Comparison of ENCODE assay signal across 32 mouse cellular contexts in the genomic region with DNA sequence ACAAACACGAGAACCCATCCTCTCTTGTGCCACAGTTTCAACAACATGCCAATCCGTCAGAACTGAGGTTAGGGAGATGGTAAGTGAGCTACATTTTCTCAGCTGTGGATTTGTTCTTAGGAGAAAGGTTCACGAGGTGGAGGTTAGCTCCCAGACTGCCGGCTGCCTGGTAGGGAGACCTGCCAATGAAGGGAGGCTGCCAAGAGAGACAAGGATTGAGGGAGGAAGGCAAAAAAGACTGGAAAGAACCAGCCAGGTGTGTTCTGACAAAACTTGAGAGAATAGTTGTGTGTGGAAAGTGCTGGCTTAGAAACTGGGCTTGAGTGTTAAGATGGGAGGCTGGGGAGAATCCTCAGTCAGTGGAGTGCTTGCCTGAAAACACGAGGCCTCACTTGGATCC. TPM values are rescaled to one million over a fixed set of nuclear protein-coding genes. Genes with fewer than 3 reads are reported as not detected.
DNase-seq lines count a peak whose midpoint lies in the region; ATAC-seq and TF ChIP-seq lines count a peak whose summit lies in the region.
"Had no signal": no experiment of that assay in that cellular context is flagged by ENCODE, and none has a peak within 500 bp of the region (broad histone marks: within the 10 kb centered on the region; RNA-seq: fewer than 3 reads in every experiment).

No protein-coding gene starts in this region.

- intact Hi-C loops in heart, postnatal 14 days (cut with DNase I), result no loop called here

- no peaks in the 10 kb centered on the region for H3K36me3 ChIP-seq in heart, embryonic 10.5 days
- no peaks in the 10 kb centered on the region for H3K36me3 ChIP-seq in intestine, embryonic 14.5 days (ENCODE audit: control insufficient read depth, insufficient read depth, low read length)
- H3K36me3 ChIP-seq in intestine, embryonic 15.5 days, result no peaks in the 10 kb centered on the region
- H3K36me3 ChIP-seq: hindbrain, embryonic 12.5 days; limb, embryonic 10.5 days; limb, embryonic 15.5 days; liver, embryonic 13.5 days; midbrain, embryonic 12.5 days; neural tube, embryonic 12.5 days had no signal

- H3K9ac ChIP-seq in intestine, embryonic 14.5 days (ENCODE audit: low read length), result no peak overlapping the region
- H3K9ac ChIP-seq in intestine, embryonic 15.5 days, result no peak overlapping the region
- H3K9ac ChIP-seq: forebrain, embryonic 13.5 days; hindbrain, embryonic 12.5 days; limb, embryonic 15.5 days; liver, embryonic 13.5 days; midbrain, embryonic 12.5 days; neural tube, embryonic 12.5 days had no signal

- DNase-seq in cerebellum, adult 11 months, result peak; percentile 37
- DNase-seq in heart, embryonic 10.5 days (ENCODE audit: low spot score), result no peak
- no peak for DNase-seq in heart, postnatal 14 days
- DNase-seq in intestine, embryonic 14.5 days (ENCODE audit: low spot score), result peak; percentile 33
- DNase-seq in layer of hippocampus, adult 2 months (ENCODE audit: low spot score in 2 of 2), result no peak
- DNase-seq: adrenal gland, adult 2 months; adrenal gland, postnatal 36 days; gastrocnemius, postnatal 14 days; kidney, adult 18-20 months; kidney, postnatal 4 days; layer of hippocampus, postnatal 36 days; liver, embryonic 13.5 days; lung, adult 18-20 months; lung, postnatal 4 days; right cerebral cortex, adult 18-20 months; spleen, adult 18-20 months; thymus, postnatal 14 days had no signal

- H3K27me3 ChIP-seq in heart, embryonic 10.5 days (ENCODE audit: insufficient read depth, poor library complexity, severe bottlenecking), result no peaks in the 10 kb centered on the region
- no peaks in the 10 kb centered on the region for H3K27me3 ChIP-seq in intestine, embryonic 14.5 days (replicated peaks; ENCODE audit: control insufficient read depth, insufficient read depth, low read length)
- H3K27me3 ChIP-seq in intestine, embryonic 15.5 days (replicated peaks), result no peaks in the 10 kb centered on the region
- H3K27me3 ChIP-seq: limb, embryonic 15.5 days; liver, embryonic 13.5 days; megakaryocyte, embryonic 14.5 days had no signal

- H3K4me2 ChIP-seq in intestine, embryonic 14.5 days (ENCODE audit: low read length), result no peak overlapping the region
- no peak overlapping the region for H3K4me2 ChIP-seq in intestine, embryonic 15.5 days (replicated peaks)
- H3K4me2 ChIP-seq: forebrain, embryonic 13.5 days; hindbrain, embryonic 12.5 days; limb, embryonic 15.5 days; liver, embryonic 13.5 days; midbrain, embryonic 12.5 days; neural tube, embryonic 12.5 days had no signal

- ATAC-seq in cerebellum, adult (ENCODE audit: insufficient number of reproducible peaks, low FRiP score, low TSS enrichment), result no peak
- no peak for ATAC-seq in intestine, embryonic 14.5 days (replicated peaks; ENCODE audit: low FRiP score, low TSS enrichment, low read depth)
- ATAC-seq in intestine, embryonic 15.5 days, result no peak
- ATAC-seq: activated CD4-positive, CD25-positive, alpha-beta regulatory T cell, adult 4 months; forebrain, embryonic 13.5 days; hindbrain, postnatal 0 days; lung, postnatal 0 days had no signal

- WGBS in heart, embryonic 10.5 days, result 69% methylated on average over 5 of the region's 5 CpGs
- 70% methylated on average over 5 of the region's 5 CpGs for WGBS in intestine, embryonic 14.5 days
- WGBS in intestine, embryonic 15.5 days, result 69% methylated on average over 5 of the region's 5 CpGs

- no peak overlapping the region for H3K4me3 ChIP-seq in heart, embryonic 10.5 days
- H3K4me3 ChIP-seq in intestine, embryonic 14.5 days (ENCODE audit: low read depth, low read length), result no peak overlapping the region
- no peak overlapping the region for H3K4me3 ChIP-seq in intestine, embryonic 15.5 days (replicated peaks)
- no peak overlapping the region for H3K4me3 ChIP-seq in layer of hippocampus, adult 2 months
- H3K4me3 ChIP-seq: forebrain, embryonic 13.5 days; hindbrain, embryonic 12.5 days; limb, embryonic 10.5 days; limb, embryonic 15.5 days; liver, embryonic 13.5 days; megakaryocyte, embryonic 14.5 days; midbrain, embryonic 12.5 days; myocyte; neural tube, embryonic 12.5 days had no signal

- TF ChIP-seq CTCF in layer of hippocampus, adult 2 months (conservative IDR thresholded peaks at IDR 0.05), result no peak

- peak overlapping the region; percentile 31; the same call in 1 of the 2 replicates for H3K27ac ChIP-seq in heart, embryonic 10.5 days
- H3K27ac ChIP-seq in intestine, embryonic 14.5 days (ENCODE audit: low read depth), result no peak overlapping the region
- H3K27ac ChIP-seq in intestine, embryonic 15.5 days, result no peak overlapping the region
- no peak overlapping the region for H3K27ac ChIP-seq in layer of hippocampus, adult 2 months
- H3K27ac ChIP-seq: forebrain, embryonic 13.5 days; hindbrain, embryonic 12.5 days; hindbrain, postnatal 0 days; limb, embryonic 10.5 days; limb, embryonic 15.5 days; liver, embryonic 13.5 days; midbrain, embryonic 12.5 days; neural tube, embryonic 12.5 days had no signal

- peaks cover 62% of the 10 kb centered on the region for H3K4me1 ChIP-seq in heart, embryonic 10.5 days
- peaks cover 2% of the 10 kb centered on the region; the same call in 1 of the 2 replicates for H3K4me1 ChIP-seq in intestine, embryonic 14.5 days (replicated peaks; ENCODE audit: control insufficient read depth, insufficient read depth, low read length)
- H3K4me1 ChIP-seq in intestine, embryonic 15.5 days (replicated peaks), result peaks cover 15% of the 10 kb centered on the region; the same call in 1 of the 2 replicates
- H3K4me1 ChIP-seq: limb, embryonic 15.5 days; megakaryocyte, embryonic 14.5 days; neural tube, embryonic 12.5 days had no signal

- H3K9me3 ChIP-seq in heart, embryonic 10.5 days, result no peaks in the 10 kb centered on the region
- no peaks in the 10 kb centered on the region for H3K9me3 ChIP-seq in intestine, embryonic 14.5 days (ENCODE audit: control insufficient read depth, low read length)
- no peaks in the 10 kb centered on the region for H3K9me3 ChIP-seq in intestine, embryonic 15.5 days
- H3K9me3 ChIP-seq: forebrain, embryonic 13.5 days; hindbrain, embryonic 12.5 days; limb, embryonic 10.5 days; limb, embryonic 15.5 days; liver, embryonic 13.5 days; midbrain, embryonic 12.5 days; neural tube, embryonic 12.5 days had no signal

RNA-seq across cellular contexts. Expression of a gene that starts 49.9 kb away (rescaled TPM):
- polyA plus RNA-seq in heart, embryonic 10.5 days (2016; fragmentation: Nextera tagmentation; extraction: Ambion mirVana), result 62.0 and 100 TPM in 2 replicates
- 10 to 100 TPM in 1 of 2 experiments, 1 to 10 TPM in 1; 9.0 to 13.1 TPM for total RNA-seq in heart, postnatal 14 days (2021)
- polyA plus RNA-seq in intestine, embryonic 14.5 days (2014; fragmentation: Nextera tagmentation; extraction: Ambion mirVana), result 11.7 and 12.2 TPM in 2 replicates
- polyA plus RNA-seq in intestine, embryonic 15.5 days (2015; fragmentation: Nextera tagmentation; extraction: Ambion mirVana), result 11.9 and 12.9 TPM in 2 replicates
- 10 to 100 TPM; 68.1 to 68.6 TPM for total RNA-seq in layer of hippocampus, adult 2 months (2021)
- total RNA-seq: CH12.LX; granulocyte monocyte progenitor cell, adult 5-6 weeks had no signal

Comparison
In these comparisons a context has a peak if more than half of its experiments do, and no peak if none do; other contexts are left out.
1. DNase-seq: peak in cerebellum, adult 11 months (single experiment) and intestine, embryonic 14.5 days (single experiment); none in heart, embryonic 10.5 days (single experiment), heart, postnatal 14 days (0 of 2) and layer of hippocampus, adult 2 months (0 of 2).